Mouse (Mus musculus): Measurements from ENCODE around the gene Hdac11. TPM values are rescaled to one million over a fixed set of nuclear protein-coding genes. Genes with fewer than 3 reads are reported as not detected.
"Not testable (repeated sequence)": the region's sequence is repeated elsewhere in the genome, so short reads cannot be mapped to it uniquely, and the experiment has no call there.

Gene Hdac11
- total RNA-seq (2017): 1.7 and 3.7 TPM in 2 replicates

- peak; percentile 95 for ATAC-seq (replicated peaks; ENCODE audit: low read depth, poor library complexity, severe bottlenecking)
Observed at GRCm38 (mm10) chr6:91156554-91157236, at the start of gene Hdac11. Hdac11 (plus strand) TSS chr6:91156665.

GRCm38 (mm10) chr6:91108301-91108916 is 48.1 kb upstream of the Hdac11 start:
- no peak for ATAC-seq (replicated peaks; ENCODE audit: low read depth, poor library complexity, severe bottlenecking)

GRCm38 (mm10) chr6:91108917-91109450 is 47.5 kb upstream of the Hdac11 start:
- ATAC-seq (replicated peaks; ENCODE audit: low read depth, poor library complexity, severe bottlenecking): no peak

GRCm38 (mm10) chr6:91109489-91109888 is 47.0 kb upstream of the Hdac11 start:
- no peak for ATAC-seq (replicated peaks; ENCODE audit: low read depth, poor library complexity, severe bottlenecking)

- ATAC-seq (replicated peaks; ENCODE audit: low read depth, poor library complexity, severe bottlenecking): peak; percentile 61
Observed at GRCm38 (mm10) chr6:91110323-91111020, 46.0 kb upstream of the Hdac11 start.

- peak; percentile 40 for ATAC-seq (replicated peaks; ENCODE audit: low read depth, poor library complexity, severe bottlenecking)
Observed at GRCm38 (mm10) chr6:91111141-91111953, 45.1 kb upstream of the Hdac11 start.

- ATAC-seq (replicated peaks; ENCODE audit: low read depth, poor library complexity, severe bottlenecking): no peak
Observed at GRCm38 (mm10) chr6:91111954-91112252, 44.6 kb upstream of the Hdac11 start.

- ATAC-seq (replicated peaks; ENCODE audit: low read depth, poor library complexity, severe bottlenecking): no peak
Observed at GRCm38 (mm10) chr6:91114716-91115115, 41.7 kb upstream of the Hdac11 start.

- no peak for ATAC-seq (replicated peaks; ENCODE audit: low read depth, poor library complexity, severe bottlenecking)
Observed at GRCm38 (mm10) chr6:91115158-91115557, 41.3 kb upstream of the Hdac11 start.

GRCm38 (mm10) chr6:91115863-91116243 is 40.6 kb upstream of the Hdac11 start:
- ATAC-seq (replicated peaks; ENCODE audit: low read depth, poor library complexity, severe bottlenecking): no peak

GRCm38 (mm10) chr6:91116244-91117145 is 40.0 kb upstream of the Hdac11 start, which contains the start of gene Nup210:
Nup210 (minus strand) TSS chr6:91116829.
- ATAC-seq (replicated peaks; ENCODE audit: low read depth, poor library complexity, severe bottlenecking): peak; percentile 92

- ATAC-seq (replicated peaks; ENCODE audit: low read depth, poor library complexity, severe bottlenecking): no peak
Observed at GRCm38 (mm10) chr6:91117149-91117548, 39.3 kb upstream of the Hdac11 start.

GRCm38 (mm10) chr6:91118526-91118925 is 37.9 kb upstream of the Hdac11 start:
- no peak for ATAC-seq (replicated peaks; ENCODE audit: low read depth, poor library complexity, severe bottlenecking)

GRCm38 (mm10) chr6:91120206-91120605 is 36.3 kb upstream of the Hdac11 start:
- ATAC-seq (replicated peaks; ENCODE audit: low read depth, poor library complexity, severe bottlenecking): no peak

- not testable (repeated sequence) for ATAC-seq (replicated peaks; ENCODE audit: low read depth, poor library complexity, severe bottlenecking)
Observed at GRCm38 (mm10) chr6:91121089-91121488, 35.4 kb upstream of the Hdac11 start.

- ATAC-seq (replicated peaks; ENCODE audit: low read depth, poor library complexity, severe bottlenecking): no peak
Observed at GRCm38 (mm10) chr6:91123453-91123852, 33.0 kb upstream of the Hdac11 start.

- no peak for ATAC-seq (replicated peaks; ENCODE audit: low read depth, poor library complexity, severe bottlenecking)
Observed at GRCm38 (mm10) chr6:91124286-91125227, 31.9 kb upstream of the Hdac11 start.

GRCm38 (mm10) chr6:91125228-91125585 is 31.3 kb upstream of the Hdac11 start:
- no peak for ATAC-seq (replicated peaks; ENCODE audit: low read depth, poor library complexity, severe bottlenecking)

All from common myeloid progenitor, adult 5-6 weeks (primary cell).